Mouse (Mus musculus) midbrain, embryonic 14.5 days (tissue): Measurements from ENCODE around the gene Trim31. TPM values are rescaled to one million over a fixed set of nuclear protein-coding genes. Genes with fewer than 3 reads are reported as not detected.
"Not testable (repeated sequence)": the region's sequence is repeated elsewhere in the genome, so short reads cannot be mapped to it uniquely, and the experiment has no call there.

Experiments
- ATAC-seq: fragments of 200-750 bp; cut with Nextera tagmentation; 2 replicates; pipeline ENCODE4 v1.8.0; 2017; ENCODE audit warnings: moderate number of reproducible peaks, moderate library complexity; ENCODE audit not compliant: low FRiP score, low TSS enrichment
- DNase-seq: peaks from one replicate; pipeline ENCODE4 v3.0.0-alpha.2; 2015
- H3K27ac ChIP-seq: fragments of 300-500 bp; sonication (generic); replicated peaks from 2 replicates; pipeline ENCODE4 v1.5.1; 2014; ENCODE audit warnings: mild to moderate bottlenecking, low read depth, low read length, moderate library complexity
- H3K27me3 ChIP-seq: fragments of 300-500 bp; sonication (generic); 2 replicates; pipeline ENCODE4 v1.6.1; 2014; ENCODE audit warnings: low read length, control low read depth, mixed read lengths; ENCODE audit not compliant: control insufficient read depth, insufficient read depth
- H3K36me3 ChIP-seq: fragments of 300-500 bp; sonication (generic); 2 replicates; pipeline ENCODE4 v1.6.1; 2014; ENCODE audit warnings: low read length, control low read depth; ENCODE audit not compliant: control insufficient read depth, insufficient read depth
- H3K4me1 ChIP-seq: fragments of 300-500 bp; sonication (generic); 2 replicates; pipeline ENCODE4 v1.6.1; 2014; ENCODE audit warnings: mild to moderate bottlenecking, antibody characterized with exemption, low read length, control low read depth; ENCODE audit not compliant: control insufficient read depth, insufficient read depth
- H3K4me2 ChIP-seq: fragments of 300-500 bp; sonication (generic); 2 replicates; pipeline ENCODE4 v1.6.1; 2014; ENCODE audit warnings: mild to moderate bottlenecking, low read length, moderate library complexity
- H3K4me3 ChIP-seq: fragments of 300-500 bp; sonication (generic); replicated peaks from 2 replicates; pipeline ENCODE4 v1.5.1; 2014; ENCODE audit warnings: low read depth, low read length
- H3K9ac ChIP-seq: fragments of 300-500 bp; sonication (generic); replicated peaks from 2 replicates; pipeline ENCODE4 v1.6.1; 2014; ENCODE audit warnings: mild to moderate bottlenecking, low read length, moderate library complexity
- H3K9me3 ChIP-seq: fragments of 300-500 bp; sonication (generic); 2 replicates; pipeline ENCODE4 v1.6.1; 2016; ENCODE audit warnings: low read length, control low read depth, mixed read lengths; ENCODE audit not compliant: control insufficient read depth
- WGBS: fragments of 180-500 bp; shearing (Covaris S2); extraction: QIAGEN DNeasy Blood & Tissue Kit; methylation state at CpG from one replicate; pipeline ENCODE4 v1.1.7; 2014; 5-methylcytosine and 5-hydroxymethylcytosine counted together
- polyA plus RNA-seq: library from polyadenylated mRNA; unstranded; fragments of >200 nt; fragmentation: Nextera tagmentation; extraction: Ambion mirVana; gene quantifications from 2 replicates; pipeline ENCODE4 v1.2.1, GENCODE M21; 2014

The Trim31 gene
- polyA plus RNA-seq, 1 experiment from 2014 or later = not detected

GRCm38 (mm10) chr17:36890073-36890903 is 7.6 kb upstream of the Trim31 start, which contains the start of gene Trim40:
Gene Trim40 (minus strand): TSS chr17:36890123.
- ATAC-seq (no peak), DNase-seq (no peak)
- Histone ChIP-seq H3K4me2 (no peak within 1 kb of the TSS), H3K27ac (no peak within 1 kb of the TSS), H3K27me3 (no peaks in the 10 kb centered on the region), H3K4me3 (no peak within 1 kb of the TSS), H3K9me3 (no peaks in the 10 kb centered on the region), H3K9ac (no peak within 1 kb of the TSS), H3K36me3 (no peaks in the 10 kb centered on the region), H3K4me1 (no peaks in the 10 kb centered on the region)
- 91% methylated on average over 5 of the region's 5 CpGs for WGBS

- not testable (repeated sequence) for H3K27ac ChIP-seq, H3K27me3 ChIP-seq, H3K36me3 ChIP-seq, DNase-seq, ATAC-seq, H3K9ac ChIP-seq, H3K4me3 ChIP-seq, H3K4me1 ChIP-seq, H3K4me2 ChIP-seq, H3K9me3 ChIP-seq
- 87% methylated on average over 1 of the region's 1 CpGs for WGBS
These were observed 6.4 kb upstream of the Trim31 start for GRCm38 (mm10) chr17:36891496-36891895.

- 10% methylated on average over 2 of the region's 2 CpGs for WGBS
- Histone ChIP-seq H3K27ac (no peak overlapping the region), H3K4me1 (no peaks in the 10 kb centered on the region), H3K9ac (no peak overlapping the region), H3K36me3 (no peaks in the 10 kb centered on the region), H3K4me3 (no peak overlapping the region), H3K9me3 (no peaks in the 10 kb centered on the region), H3K27me3 (no peaks in the 10 kb centered on the region), H3K4me2 (no peak overlapping the region)
- DNase-seq (peak; percentile 81), ATAC-seq (peak; percentile 20; the same call in 1 of the 2 replicates)
These were observed 5.6 kb upstream of the Trim31 start for GRCm38 (mm10) chr17:36892362-36892761.

- no peak overlapping the region for H3K4me2 ChIP-seq
- no peak overlapping the region for H3K27ac ChIP-seq
- H3K4me3 ChIP-seq = no peak overlapping the region
- H3K9ac ChIP-seq = no peak overlapping the region
- H3K9me3 ChIP-seq = no peaks in the 10 kb centered on the region
- DNase-seq (no peak), ATAC-seq (no peak)
- H3K4me1 ChIP-seq = no peaks in the 10 kb centered on the region
- no peaks in the 10 kb centered on the region for H3K36me3 ChIP-seq
- no peaks in the 10 kb centered on the region for H3K27me3 ChIP-seq
- 82% methylated on average over 5 of the region's 5 CpGs for WGBS
These were observed 4.5 kb upstream of the Trim31 start for GRCm38 (mm10) chr17:36893387-36893786.

- no peak for ATAC-seq
- Histone ChIP-seq H3K9me3 (no peaks in the 10 kb centered on the region), H3K4me1 (no peaks in the 10 kb centered on the region), H3K4me2 (no peak overlapping the region), H3K27ac (no peak overlapping the region), H3K36me3 (no peaks in the 10 kb centered on the region), H3K9ac (no peak overlapping the region), H3K27me3 (no peaks in the 10 kb centered on the region), H3K4me3 (no peak overlapping the region)
- peak; percentile 68 for DNase-seq
- WGBS = 92% methylated on average over 1 of the region's 1 CpGs
These were observed 1.3 kb upstream of the Trim31 start for GRCm38 (mm10) chr17:36896583-36896982.

GRCm38 (mm10) chr17:36897065-36897464 is 853 bp upstream of the Trim31 start:
- H3K4me1 ChIP-seq = no peaks in the 10 kb centered on the region
- ATAC-seq = no peak
- no peak overlapping the region for H3K27ac ChIP-seq
- no peak for DNase-seq
- H3K9me3 ChIP-seq = no peaks in the 10 kb centered on the region
- H3K36me3 ChIP-seq = no peaks in the 10 kb centered on the region
- no peak overlapping the region for H3K9ac ChIP-seq
- no peak overlapping the region for H3K4me3 ChIP-seq
- no peak overlapping the region for H3K4me2 ChIP-seq
- H3K27me3 ChIP-seq = no peaks in the 10 kb centered on the region

- Histone ChIP-seq H3K4me1 (no peaks in the 10 kb centered on the region), H3K9me3 (no peaks in the 10 kb centered on the region), H3K9ac (no peak overlapping the region), H3K4me2 (no peak overlapping the region), H3K4me3 (no peak overlapping the region), H3K27me3 (no peaks in the 10 kb centered on the region), H3K27ac (no peak overlapping the region), H3K36me3 (no peaks in the 10 kb centered on the region)
- DNase-seq (no peak), ATAC-seq (no peak)
- WGBS = 88% methylated on average over 4 of the region's 4 CpGs
These were observed 1.5 kb downstream of the Trim31 start for GRCm38 (mm10) chr17:36899376-36899775.

- WGBS = 88% methylated on average over 5 of the region's 5 CpGs
- DNase-seq (no peak), ATAC-seq (no peak)
- no peaks in the 10 kb centered on the region for H3K36me3 ChIP-seq
- H3K4me3 ChIP-seq = no peak overlapping the region
- no peak overlapping the region for H3K27ac ChIP-seq
- no peak overlapping the region for H3K4me2 ChIP-seq
- no peaks in the 10 kb centered on the region for H3K27me3 ChIP-seq
- no peak overlapping the region for H3K9ac ChIP-seq
- no peaks in the 10 kb centered on the region for H3K4me1 ChIP-seq
- H3K9me3 ChIP-seq = no peaks in the 10 kb centered on the region
These were observed 2.1 kb downstream of the Trim31 start for GRCm38 (mm10) chr17:36900001-36900400.

GRCm38 (mm10) chr17:36900691-36901090 is 2.8 kb downstream of the Trim31 start:
- Histone ChIP-seq H3K4me3 (no peak overlapping the region), H3K9ac (no peak overlapping the region), H3K4me2 (no peak overlapping the region), H3K9me3 (no peaks in the 10 kb centered on the region), H3K27me3 (no peaks in the 10 kb centered on the region), H3K4me1 (no peaks in the 10 kb centered on the region), H3K36me3 (no peaks in the 10 kb centered on the region), H3K27ac (no peak overlapping the region)
- 31% methylated on average over 1 of the region's 1 CpGs for WGBS
- DNase-seq = peak; percentile 38
- no peak for ATAC-seq
